Mouse (Mus musculus) cerebellum, postnatal 36 days (tissue): ENCODE measurements at regions not wholly inside any gene's neighbourhood (a gene's known extent, or its start where the extent isn't known, plus 50 kb on each side); places are given as distances from the start of the nearest gene placed in this dataset.

Experiments used
- DNase-seq, 2 experiments: peaks; one replicate each; pipeline ENCODE4 v3.0.0; 2021 to 2022; ENCODE audit warnings: mixed read lengths in 2 of 2

- no peak for DNase-seq
Observed at GRCm38 (mm10) chr9:50257162-50257561, 87.6 kb downstream of the Rpl10-ps3 start.

- DNase-seq: no peak
Observed at GRCm38 (mm10) chr9:50244982-50245671, 99.6 kb downstream of the Rpl10-ps3 start.

- no peak for DNase-seq
Observed at GRCm38 (mm10) chr9:50240923-50241322, 103.8 kb downstream of the Rpl10-ps3 start.

GRCm38 (mm10) chr9:50235908-50236307, 108.9 kb downstream of the Rpl10-ps3 start:
- DNase-seq: no peak

GRCm38 (mm10) chr9:50234655-50235054, 110.1 kb downstream of the Rpl10-ps3 start:
- no peak for DNase-seq

- DNase-seq: no peak
Observed at GRCm38 (mm10) chr9:50232958-50233510, 111.7 kb downstream of the Rpl10-ps3 start.

- no peak for DNase-seq
Observed at GRCm38 (mm10) chr9:50210481-50210880, 134.3 kb downstream of the Rpl10-ps3 start.

- no peak for DNase-seq
Observed at GRCm38 (mm10) chr9:50199422-50200218, 145.1 kb downstream of the Rpl10-ps3 start.

- no peak for DNase-seq
Observed at GRCm38 (mm10) chr9:50192400-50193110, 152.2 kb downstream of the Rpl10-ps3 start.

GRCm38 (mm10) chr9:50191136-50191535, 153.6 kb downstream of the Rpl10-ps3 start:
- DNase-seq: no peak

GRCm38 (mm10) chr9:50188576-50189070, 156.1 kb downstream of the Rpl10-ps3 start:
- DNase-seq: no peak

- no peak for DNase-seq
Observed at GRCm38 (mm10) chr9:50181360-50181759, 163.4 kb downstream of the Rpl10-ps3 start.

GRCm38 (mm10) chr9:50176131-50176530, 168.6 kb downstream of the Rpl10-ps3 start:
- no peak for DNase-seq

- peak; percentile 62 to 77 for DNase-seq
Observed at GRCm38 (mm10) chr9:50171826-50172464, 172.8 kb downstream of the Rpl10-ps3 start.

- DNase-seq: no peak
Observed at GRCm38 (mm10) chr9:50171164-50171563, 173.6 kb downstream of the Rpl10-ps3 start.

- no peak for DNase-seq
Observed at GRCm38 (mm10) chr9:50170637-50171036, 174.1 kb downstream of the Rpl10-ps3 start.

GRCm38 (mm10) chr9:50154618-50155017, 190.2 kb downstream of the Rpl10-ps3 start:
- DNase-seq: no peak

- DNase-seq: no peak
Observed at GRCm38 (mm10) chr9:50150091-50150490, 194.7 kb downstream of the Rpl10-ps3 start.

GRCm38 (mm10) chr9:50142756-50143155, 202.0 kb downstream of the Rpl10-ps3 start:
- peak; percentile 17 to 19 for DNase-seq

GRCm38 (mm10) chr9:50142091-50142490, 202.7 kb downstream of the Rpl10-ps3 start:
- DNase-seq: no peak

- DNase-seq: no peak
Observed at GRCm38 (mm10) chr9:50141176-50141575, 203.6 kb downstream of the Rpl10-ps3 start.

- no peak for DNase-seq
Observed at GRCm38 (mm10) chr9:50138341-50138978, 206.3 kb downstream of the Rpl10-ps3 start.
